Mouse (Mus musculus) midbrain, embryonic 12.5 days (tissue): ENCODE results near the gene Gsk3a. TPM values are rescaled to one million over a fixed set of nuclear protein-coding genes. Genes with fewer than 3 reads are reported as not detected.

Source experiments
- ATAC-seq: fragments of 200-750 bp; cut with Nextera tagmentation; 2 replicates; pipeline ENCODE4 v1.8.0; 2017; ENCODE audit warnings: low read depth, moderate TSS enrichment, moderate library complexity; ENCODE audit not compliant: low FRiP score
- H3K27ac ChIP-seq: fragments of 300-500 bp; sonication (generic); replicated peaks from 2 replicates; pipeline ENCODE4 v1.5.1; 2016; ENCODE audit warnings: mild to moderate bottlenecking
- H3K27me3 ChIP-seq: fragments of 300-500 bp; sonication (generic); 2 replicates; pipeline ENCODE4 v1.6.1; 2016; ENCODE audit warnings: mild to moderate bottlenecking
- H3K36me3 ChIP-seq: fragments of 300-500 bp; sonication (generic); 2 replicates; pipeline ENCODE4 v1.6.1; 2016
- H3K4me1 ChIP-seq: fragments of 300-500 bp; sonication (generic); 2 replicates; pipeline ENCODE4 v1.6.1; 2016
- H3K4me2 ChIP-seq: fragments of 300-500 bp; sonication (generic); replicated peaks from 2 replicates; pipeline ENCODE4 v1.6.1; 2016; ENCODE audit warnings: mild to moderate bottlenecking, moderate library complexity
- H3K4me3 ChIP-seq: fragments of 300-500 bp; sonication (generic); 2 replicates; pipeline ENCODE4 v1.5.1; 2016; ENCODE audit warnings: mild to moderate bottlenecking
- H3K9ac ChIP-seq: fragments of 300-500 bp; sonication (generic); replicated peaks from 2 replicates; pipeline ENCODE4 v1.6.1; 2016; ENCODE audit warnings: mild to moderate bottlenecking, moderate library complexity
- H3K9me3 ChIP-seq: fragments of 300-500 bp; sonication (generic); 2 replicates; pipeline ENCODE4 v1.6.1; 2016; ENCODE audit warnings: mild to moderate bottlenecking
- WGBS: fragments of 180-500 bp; shearing (Covaris S2); methylation state at CpG from one replicate; pipeline ENCODE4 v1.1.7; 2016; 5-methylcytosine and 5-hydroxymethylcytosine counted together
- polyA plus RNA-seq: library from polyadenylated mRNA; unstranded; fragments of >200 nt; fragmentation: Nextera tagmentation; extraction: Ambion mirVana; gene quantifications from 2 replicates; pipeline ENCODE4 v1.2.1, GENCODE M21; 2016

Gene Gsk3a
- polyA plus RNA-seq, 1 experiment from 2014 or later: 17.9 TPM

- Histone ChIP-seq H3K9me3 (no peaks in the 10 kb centered on the region), H3K4me3 (peak overlapping the region; percentile 90), H3K9ac (no peak overlapping the region), H3K4me1 (peaks cover 37% of the 10 kb centered on the region), H3K36me3 (no peaks in the 10 kb centered on the region), H3K4me2 (peak overlapping the region; percentile 92), H3K27ac (peak overlapping the region; percentile 89), H3K27me3 (no peaks in the 10 kb centered on the region)
- 14% methylated on average over 8 of the region's 8 CpGs for WGBS
- no peak for ATAC-seq
These were observed 14.2 kb upstream of the Gsk3a start for GRCm38 (mm10) chr7:25251822-25252221.

DNA sequence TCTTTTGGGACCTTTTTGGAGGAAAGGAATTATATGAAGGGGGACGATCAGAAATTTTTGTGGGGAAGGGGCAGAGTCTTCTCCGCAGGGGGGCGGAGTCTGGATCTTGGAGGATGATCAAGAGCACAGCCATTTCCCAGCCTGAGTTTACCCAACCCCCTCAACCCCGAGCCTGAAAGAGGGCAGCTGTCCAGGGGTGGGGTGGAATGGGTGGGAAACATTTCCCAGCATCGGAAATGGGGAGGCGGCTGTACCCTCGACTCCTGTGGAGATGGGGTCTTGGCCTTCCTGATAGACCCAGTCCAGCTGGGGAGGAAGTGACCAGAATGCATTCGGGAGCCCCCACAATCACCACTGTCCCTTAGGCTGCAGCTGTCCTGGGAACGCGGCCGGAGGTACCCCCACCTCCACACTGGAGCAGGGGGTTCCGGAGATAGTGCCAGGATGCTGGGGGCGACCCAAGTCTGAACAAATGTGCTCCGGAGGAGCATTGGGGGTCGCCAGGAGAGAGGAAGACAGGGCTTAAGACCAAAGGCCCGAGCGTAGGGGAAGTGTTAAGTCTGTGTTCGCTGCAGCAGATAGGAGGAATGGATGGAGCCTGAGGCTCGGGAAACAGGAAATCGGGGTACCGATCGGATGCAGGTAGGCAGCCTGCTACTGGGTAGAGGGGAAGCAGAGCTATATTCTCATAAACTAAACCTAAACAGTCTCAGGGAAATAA is 13.6 kb upstream of the Gsk3a start:
- peak; percentile 17; the same call in 1 of the 2 replicates for ATAC-seq
- Histone ChIP-seq H3K4me1 (peaks cover 43% of the 10 kb centered on the region), H3K9ac (peak overlapping the region; percentile 83), H3K36me3 (no peaks in the 10 kb centered on the region), H3K4me3 (peak overlapping the region; percentile 90), H3K27ac (peak overlapping the region; percentile 89), H3K4me2 (peak overlapping the region; percentile 92), H3K27me3 (no peaks in the 10 kb centered on the region), H3K9me3 (no peaks in the 10 kb centered on the region)
- WGBS: 2% methylated on average over 22 of the region's 22 CpGs

- H3K27me3 ChIP-seq: no peaks in the 10 kb centered on the region
- H3K27ac ChIP-seq: peak within 1 kb of the TSS; percentile 89
- peak within 1 kb of the TSS; percentile 83 for H3K9ac ChIP-seq
- H3K9me3 ChIP-seq: no peaks in the 10 kb centered on the region
- ATAC-seq: peak; percentile 82
- H3K4me3 ChIP-seq: peak within 1 kb of the TSS; percentile 90
- under 1% methylated on average over 58 of the region's 81 CpGs for WGBS
- peaks cover 7% of the 10 kb centered on the region for H3K36me3 ChIP-seq
- peak within 1 kb of the TSS; percentile 92 for H3K4me2 ChIP-seq
- H3K4me1 ChIP-seq: peaks cover 50% of the 10 kb centered on the region
These were observed 12.7 kb upstream of the Gsk3a start, which contains the start of gene Erf for GRCm38 (mm10) chr7:25250141-25250972. Gene Erf (minus strand): TSS chr7:25250761.

- peaks cover 50% of the 10 kb centered on the region for H3K4me1 ChIP-seq
- peak; percentile 61 for ATAC-seq
- peak overlapping the region; percentile 92 for H3K4me2 ChIP-seq
- H3K9ac ChIP-seq: peak overlapping the region; percentile 83
- no peaks in the 10 kb centered on the region for H3K27me3 ChIP-seq
- peak overlapping the region; percentile 90 for H3K4me3 ChIP-seq
- H3K36me3 ChIP-seq: peaks cover 16% of the 10 kb centered on the region
- H3K27ac ChIP-seq: peak overlapping the region; percentile 89
- no peaks in the 10 kb centered on the region for H3K9me3 ChIP-seq
- under 1% methylated on average over 31 of the region's 73 CpGs for WGBS
These were observed 11.9 kb upstream of the Gsk3a start for GRCm38 (mm10) chr7:25249314-25250140.

- H3K4me1 ChIP-seq: peaks cover 50% of the 10 kb centered on the region
- no peak; the same call in 1 of the 2 replicates for ATAC-seq
- under 1% methylated on average over 25 of the region's 25 CpGs for WGBS
These were observed 11.2 kb upstream of the Gsk3a start for GRCm38 (mm10) chr7:25248846-25249313.

GRCm38 (mm10) chr7:25248018-25248647 is 10.5 kb upstream of the Gsk3a start:
- peak; percentile 16; the same call in 1 of the 2 replicates for ATAC-seq

More at GRCm38 (mm10) chr7:25248846-25249313, 11.2 kb upstream of the Gsk3a start:
- Histone ChIP-seq H3K27me3 (no peaks in the 10 kb centered on the region), H3K9me3 (no peaks in the 10 kb centered on the region), H3K36me3 (peaks cover 19% of the 10 kb centered on the region), H3K4me2 (peak overlapping the region; percentile 92), H3K9ac (peak overlapping the region; percentile 83), H3K4me3 (peak overlapping the region; percentile 90), H3K27ac (peak overlapping the region; percentile 89)

DNA sequence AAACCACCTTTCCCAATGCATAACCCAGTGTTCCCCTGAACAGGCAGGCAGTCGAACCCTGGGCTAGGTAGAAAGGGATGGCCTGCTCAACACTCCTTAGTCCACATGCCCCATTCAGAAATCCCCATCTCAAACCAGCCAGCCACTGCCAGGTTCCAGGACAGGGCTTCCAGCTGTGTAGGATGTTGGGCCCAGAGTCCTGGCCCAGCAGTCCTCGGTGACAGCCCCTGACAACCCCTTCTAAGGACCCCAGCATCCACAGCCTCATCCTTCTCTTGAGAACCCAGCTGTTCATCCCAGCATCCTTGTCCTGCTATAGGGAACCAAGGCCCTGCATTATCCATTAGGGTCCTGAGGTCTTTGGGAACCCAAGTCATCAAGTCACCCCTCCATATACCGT is 9.8 kb upstream of the Gsk3a start:
- Histone ChIP-seq H3K27ac (peak overlapping the region; percentile 89), H3K4me2 (peak overlapping the region; percentile 92), H3K36me3 (peaks cover 25% of the 10 kb centered on the region), H3K4me1 (peaks cover 50% of the 10 kb centered on the region), H3K4me3 (peak overlapping the region; percentile 90), H3K9me3 (no peaks in the 10 kb centered on the region), H3K9ac (peak overlapping the region; percentile 83; the same call in 1 of the 2 replicates), H3K27me3 (no peaks in the 10 kb centered on the region)
- no peak for ATAC-seq
- WGBS: 21% methylated on average over 3 of the region's 3 CpGs

More at GRCm38 (mm10) chr7:25248018-25248647, 10.5 kb upstream of the Gsk3a start:
- H3K36me3 ChIP-seq: peaks cover 19% of the 10 kb centered on the region
- H3K4me2 ChIP-seq: peak overlapping the region; percentile 92
- H3K27ac ChIP-seq: peak overlapping the region; percentile 89
- H3K27me3 ChIP-seq: no peaks in the 10 kb centered on the region
- peak overlapping the region; percentile 90 for H3K4me3 ChIP-seq
- no peaks in the 10 kb centered on the region for H3K9me3 ChIP-seq
- peaks cover 50% of the 10 kb centered on the region for H3K4me1 ChIP-seq
- peak overlapping the region; percentile 83 for H3K9ac ChIP-seq
- under 1% methylated on average over 18 of the region's 18 CpGs for WGBS

- Histone ChIP-seq H3K9me3 (no peaks in the 10 kb centered on the region), H3K4me2 (peak overlapping the region; percentile 92), H3K4me3 (peak overlapping the region; percentile 90; the same call in 1 of the 2 replicates), H3K27ac (0 out of 2 replicates have a peak overlapping the region, but pooled peaks have one; percentile 10), H3K36me3 (peaks cover 26% of the 10 kb centered on the region), H3K27me3 (no peaks in the 10 kb centered on the region), H3K9ac (peak overlapping the region; percentile 83), H3K4me1 (peaks cover 46% of the 10 kb centered on the region)
- WGBS: 68% methylated on average over 4 of the region's 4 CpGs
- no peak for ATAC-seq
These were observed 9.1 kb upstream of the Gsk3a start for GRCm38 (mm10) chr7:25246759-25247137.

- ATAC-seq: no peak
- H3K4me1 ChIP-seq: peaks cover 42% of the 10 kb centered on the region
These were observed 8.6 kb upstream of the Gsk3a start for GRCm38 (mm10) chr7:25246079-25246758.

DNA sequence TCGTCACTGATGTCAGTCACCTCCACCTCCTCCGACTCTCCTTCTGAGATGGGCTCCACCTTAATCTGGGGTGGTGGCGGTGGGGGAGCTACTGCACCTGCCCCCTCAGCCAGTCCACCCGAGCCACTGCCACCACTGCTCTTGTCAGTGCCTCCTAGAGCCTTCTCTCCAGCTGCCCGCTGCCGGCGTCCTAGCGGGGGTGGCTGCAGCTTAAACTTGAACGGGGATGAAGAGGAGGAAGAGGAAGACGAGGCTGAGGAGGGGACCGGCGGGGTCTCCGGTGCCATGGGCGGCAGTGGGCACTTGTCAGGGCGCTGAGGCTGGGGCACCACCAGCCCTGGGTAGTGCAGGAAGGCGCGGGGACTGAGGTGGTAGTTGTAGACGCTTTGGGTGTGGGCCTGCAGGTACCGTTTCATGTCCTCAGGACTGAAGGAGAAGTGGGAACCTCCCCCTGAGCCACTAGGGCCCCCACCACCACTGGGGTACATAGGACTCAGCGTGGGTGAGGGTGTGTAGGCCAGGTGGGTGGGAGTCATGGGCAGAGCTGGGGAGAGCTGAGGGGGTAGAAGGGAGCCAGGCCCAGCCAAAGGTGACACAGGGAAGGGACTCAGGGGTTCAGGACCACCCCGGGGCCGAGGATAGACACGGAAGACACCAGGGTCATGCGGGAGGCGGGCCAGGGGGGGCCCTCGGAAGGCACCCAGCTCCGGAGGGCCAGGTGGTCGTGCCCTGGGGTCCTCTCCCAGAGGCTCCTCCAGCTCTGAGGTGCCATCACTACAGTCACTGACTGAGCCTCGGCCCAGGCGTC is 7.1 kb upstream of the Gsk3a start:
- Histone ChIP-seq H3K4me3 (no peak overlapping the region), H3K4me2 (no peak overlapping the region), H3K27ac (no peak overlapping the region), H3K4me1 (peaks cover 42% of the 10 kb centered on the region), H3K9ac (no peak overlapping the region), H3K27me3 (no peaks in the 10 kb centered on the region), H3K9me3 (no peaks in the 10 kb centered on the region), H3K36me3 (peaks cover 26% of the 10 kb centered on the region)
- no peak for ATAC-seq
- 89% methylated on average over 28 of the region's 30 CpGs for WGBS

More at GRCm38 (mm10) chr7:25246079-25246758, 8.6 kb upstream of the Gsk3a start:
- WGBS: 86% methylated on average over 20 of the region's 20 CpGs
- H3K9ac ChIP-seq: peak overlapping the region; percentile 37; the same call in 1 of the 2 replicates
- no peak overlapping the region for H3K4me3 ChIP-seq
- no peaks in the 10 kb centered on the region for H3K27me3 ChIP-seq
- 0 out of 2 replicates have a peak overlapping the region, but pooled peaks have one; percentile 10 for H3K27ac ChIP-seq
- peak overlapping the region; percentile 92 for H3K4me2 ChIP-seq
- H3K9me3 ChIP-seq: no peaks in the 10 kb centered on the region
- peaks cover 26% of the 10 kb centered on the region for H3K36me3 ChIP-seq
